Mouse (Mus musculus): Measurements from ENCODE around the gene March7. TPM values are rescaled to one million over a fixed set of nuclear protein-coding genes. Genes with fewer than 3 reads are reported as not detected.

Gene March7
- polyA plus RNA-seq (2016; fragmentation: Nextera tagmentation; extraction: Ambion mirVana), result 99.0 and 99.9 TPM in 2 replicates

DNA sequence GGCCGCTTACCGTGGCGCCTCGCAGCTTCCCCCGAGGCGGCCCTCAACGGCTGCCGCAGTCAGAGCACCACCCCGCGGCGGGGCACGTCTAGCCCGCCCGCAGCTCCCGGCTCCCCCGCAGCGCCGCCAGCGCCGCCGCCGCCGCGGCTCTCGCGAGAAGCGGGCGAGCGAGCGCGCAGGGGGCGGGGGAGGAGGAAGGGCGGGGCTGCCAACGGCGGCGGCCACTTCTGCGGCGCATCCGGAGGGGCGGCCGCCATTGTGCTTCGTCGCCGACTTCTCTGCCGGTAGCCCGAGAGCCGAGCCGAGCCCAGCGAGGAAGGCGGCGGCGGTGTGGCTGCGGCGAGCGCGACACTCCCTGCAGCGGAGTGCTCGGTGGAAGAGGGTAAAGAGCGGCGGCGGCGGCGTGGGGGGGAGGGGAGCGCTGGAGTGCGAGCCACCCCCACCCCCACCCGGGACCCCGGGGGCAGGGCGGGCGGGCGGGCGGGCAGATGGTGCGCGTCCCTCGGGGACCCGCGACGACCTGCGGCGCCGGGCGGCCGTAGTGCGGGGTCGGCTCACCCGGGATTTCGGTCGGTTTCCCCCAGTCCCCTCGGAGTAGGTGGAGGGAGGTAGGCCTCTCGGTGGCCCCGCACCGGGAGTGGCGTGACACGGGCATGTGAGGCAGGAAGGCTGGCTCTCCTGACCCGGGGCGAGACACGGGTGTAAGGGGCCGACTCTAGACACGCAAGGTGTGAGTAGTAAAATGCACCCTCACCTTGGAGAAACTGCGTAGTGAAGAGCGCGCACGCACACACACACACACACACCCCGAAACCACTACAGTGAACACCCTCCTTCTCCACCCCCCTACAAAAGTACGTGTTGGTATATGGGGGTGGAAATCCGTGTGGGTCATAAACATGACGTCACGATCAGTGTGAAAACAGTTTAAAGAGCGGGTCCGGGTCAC, at the start of gene March7, which contains the start of gene Baz2b:
Gene March7 (plus strand): TSS at position 185 of the 949 bp plus-strand sequence.
Gene Baz2b (minus strand): TSS at position 137 of the 949 bp plus-strand sequence.
- H3K4me2 ChIP-seq, result peak within 1 kb of the TSS; percentile 76
- H3K27ac ChIP-seq, result peak within 1 kb of the TSS; percentile 93
- H3K4me3 ChIP-seq (replicated peaks), result peak within 1 kb of the TSS; percentile 95
- peak; percentile 94 for ATAC-seq (ENCODE audit: low FRiP score)
- peaks cover 31% of the 10 kb centered on the region for H3K4me1 ChIP-seq
- H3K9ac ChIP-seq, result peak within 1 kb of the TSS; percentile 94
- H3K36me3 ChIP-seq (replicated peaks), result 0 out of 2 replicates have a peak, but pooled peaks cover 14% of the 10 kb centered on the region
- no peaks in the 10 kb centered on the region for H3K9me3 ChIP-seq
- H3K27me3 ChIP-seq, result peaks cover 4% of the 10 kb centered on the region; the same call in 1 of the 2 replicates
- WGBS, result under 1% methylated on average over 44 of the region's 109 CpGs

DNA sequence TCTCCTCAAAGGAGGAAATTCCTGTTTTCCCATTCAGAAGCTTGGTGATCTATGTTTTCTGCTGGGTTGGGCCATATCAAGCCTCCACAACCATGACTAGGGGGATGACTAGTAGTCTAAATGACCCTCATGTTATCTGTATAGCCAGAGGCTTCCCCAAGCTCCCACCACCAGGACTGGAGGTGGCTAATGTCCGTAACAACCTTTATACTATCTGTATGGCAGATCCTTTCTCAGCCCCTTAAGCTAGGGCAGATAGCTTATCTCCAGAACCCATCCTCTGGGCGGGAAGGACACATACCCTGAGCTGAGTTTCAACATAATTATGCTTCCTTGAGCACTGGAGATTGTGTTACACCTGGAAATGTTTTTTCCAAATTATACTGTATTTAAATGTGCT, 45.9 kb upstream of the March7 start:
- no peak overlapping the region for H3K27ac ChIP-seq
- no peak for ATAC-seq (ENCODE audit: low FRiP score)
- H3K4me2 ChIP-seq, result no peak overlapping the region
- no peaks in the 10 kb centered on the region for H3K27me3 ChIP-seq
- no peak overlapping the region for H3K4me3 ChIP-seq (replicated peaks)
- no peak overlapping the region for H3K9ac ChIP-seq
- H3K9me3 ChIP-seq, result no peaks in the 10 kb centered on the region
- no peaks in the 10 kb centered on the region for H3K4me1 ChIP-seq
- H3K36me3 ChIP-seq (replicated peaks), result no peaks in the 10 kb centered on the region
- WGBS, result 80% methylated on average over 2 of the region's 2 CpGs

DNA sequence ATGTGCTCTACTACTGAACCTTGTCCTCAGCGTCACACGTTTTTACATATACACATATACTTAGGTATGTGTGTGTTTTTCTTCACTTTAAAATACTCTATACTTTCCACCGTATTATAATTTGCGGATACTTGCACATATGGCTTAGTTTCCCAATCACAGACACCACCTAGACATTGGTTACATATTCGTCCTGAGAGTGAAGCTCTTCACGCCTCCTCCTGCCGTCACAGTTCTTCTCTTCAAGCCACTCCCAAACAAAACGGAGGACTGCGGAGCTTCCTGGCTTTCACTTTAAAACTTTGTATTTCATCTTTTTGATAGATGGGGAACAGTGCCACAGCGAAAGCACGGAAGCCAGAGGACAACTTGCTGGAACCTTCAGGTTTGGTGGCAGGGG, 44.0 kb upstream of the March7 start:
- no peaks in the 10 kb centered on the region for H3K27me3 ChIP-seq
- ATAC-seq (ENCODE audit: low FRiP score), result no peak
- H3K4me1 ChIP-seq, result no peaks in the 10 kb centered on the region
- no peaks in the 10 kb centered on the region for H3K36me3 ChIP-seq (replicated peaks)
- no peak overlapping the region for H3K9ac ChIP-seq
- no peak overlapping the region for H3K4me2 ChIP-seq
- no peaks in the 10 kb centered on the region for H3K9me3 ChIP-seq
- no peak overlapping the region for H3K27ac ChIP-seq
- WGBS, result 95% methylated on average over 11 of the region's 11 CpGs
- H3K4me3 ChIP-seq (replicated peaks), result no peak overlapping the region

DNA sequence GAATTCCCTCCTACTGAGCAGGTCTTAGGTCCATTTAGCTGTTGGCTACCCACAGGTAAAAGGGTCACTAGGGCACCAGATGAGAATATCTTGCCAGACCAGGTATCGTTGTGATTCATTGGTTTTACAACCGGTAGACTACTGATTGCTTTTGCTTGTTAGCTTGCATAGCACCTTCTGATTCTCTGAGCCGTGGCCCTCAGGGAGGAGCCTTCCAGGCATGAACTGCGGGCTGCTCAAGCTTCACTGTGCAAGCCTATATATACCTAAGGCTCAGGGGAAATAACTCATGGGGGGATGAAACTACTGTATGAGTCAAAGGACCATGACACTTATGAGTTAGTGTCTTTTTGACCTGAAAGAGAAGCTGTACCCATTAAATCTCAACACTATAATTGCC, 42.8 kb upstream of the March7 start:
- Histone ChIP-seq H3K4me3 (replicated peaks) (no peak overlapping the region), H3K4me2 (no peak overlapping the region), H3K9ac (no peak overlapping the region), H3K4me1 (0 out of 2 replicates have a peak, but pooled peaks cover 4% of the 10 kb centered on the region), H3K36me3 (replicated peaks) (no peaks in the 10 kb centered on the region), H3K27me3 (no peaks in the 10 kb centered on the region), H3K27ac (no peak overlapping the region), H3K9me3 (no peaks in the 10 kb centered on the region)
- WGBS, result 96% methylated on average over 4 of the region's 4 CpGs
- ATAC-seq (ENCODE audit: low FRiP score), result no peak

DNA sequence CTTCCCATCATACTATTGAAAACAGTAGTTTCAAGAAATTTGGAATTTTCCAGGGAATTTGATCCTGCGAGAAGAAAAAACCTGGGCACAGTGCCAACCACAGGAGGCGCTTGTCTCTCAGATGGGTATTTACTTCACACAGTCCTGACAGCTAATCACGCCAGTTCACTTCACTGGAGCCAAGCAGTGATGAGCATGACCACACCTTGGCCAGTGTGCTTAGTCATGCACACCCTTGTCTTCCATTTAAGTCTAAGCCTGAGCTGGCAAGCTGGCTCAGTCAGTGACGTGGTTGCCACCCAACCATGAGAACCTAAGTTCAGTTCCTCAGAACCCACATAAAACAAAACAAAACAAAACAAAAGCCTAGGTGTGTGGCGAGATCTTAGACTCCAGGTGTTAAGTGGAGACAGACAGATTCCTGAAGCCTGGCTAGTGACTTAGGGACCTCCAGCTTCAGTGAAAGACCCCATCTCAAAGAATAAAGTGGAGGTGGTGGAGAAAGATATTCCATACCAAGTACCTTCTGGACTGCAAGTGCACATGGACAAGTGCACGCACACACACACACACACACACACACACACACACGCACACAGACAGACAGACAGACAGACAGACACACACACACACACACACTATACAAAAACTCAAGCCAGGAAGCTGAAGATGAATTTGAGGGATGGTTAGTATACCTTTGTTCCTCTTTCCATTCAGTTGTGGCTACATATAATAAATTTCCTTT, 37.7 kb upstream of the March7 start:
- WGBS, result 80% methylated on average over 7 of the region's 7 CpGs
- ATAC-seq (ENCODE audit: low FRiP score), result no peak
- no peaks in the 10 kb centered on the region for H3K27me3 ChIP-seq
- H3K27ac ChIP-seq, result no peak overlapping the region
- H3K9ac ChIP-seq, result no peak overlapping the region
- no peaks in the 10 kb centered on the region for H3K36me3 ChIP-seq (replicated peaks)
- no peaks in the 10 kb centered on the region for H3K9me3 ChIP-seq
- no peak overlapping the region for H3K4me3 ChIP-seq (replicated peaks)
- 0 out of 2 replicates have a peak, but pooled peaks cover 4% of the 10 kb centered on the region for H3K4me1 ChIP-seq
- H3K4me2 ChIP-seq, result no peak overlapping the region

DNA sequence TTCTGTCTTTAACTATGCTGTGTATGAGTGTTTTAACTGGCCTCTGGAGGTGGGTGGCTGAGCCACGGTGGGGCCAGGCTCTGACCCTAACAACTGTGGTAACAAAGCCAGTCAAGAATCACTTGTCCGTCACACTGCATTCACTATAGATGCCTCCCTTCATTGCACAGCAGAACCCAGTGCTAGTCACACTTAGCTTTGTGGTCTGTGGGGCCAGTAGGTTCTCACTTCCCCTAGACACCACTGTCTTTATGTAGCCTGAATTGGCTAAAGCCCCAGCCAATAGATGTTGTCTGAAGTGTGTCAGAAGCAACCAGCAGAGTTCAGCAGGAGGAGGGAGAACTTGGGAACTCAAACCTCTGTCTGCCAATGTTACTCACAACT, 37.2 kb upstream of the March7 start:
- H3K4me1 ChIP-seq, result 0 out of 2 replicates have a peak, but pooled peaks cover 4% of the 10 kb centered on the region
- H3K9me3 ChIP-seq, result no peaks in the 10 kb centered on the region
- no peak overlapping the region for H3K4me2 ChIP-seq
- no peaks in the 10 kb centered on the region for H3K36me3 ChIP-seq (replicated peaks)
- WGBS, result 46% methylated on average over 2 of the region's 2 CpGs
- no peak for ATAC-seq (ENCODE audit: low FRiP score)
- H3K27me3 ChIP-seq, result no peaks in the 10 kb centered on the region
- no peak overlapping the region for H3K27ac ChIP-seq
- H3K4me3 ChIP-seq (replicated peaks), result no peak overlapping the region
- no peak overlapping the region for H3K9ac ChIP-seq

DNA sequence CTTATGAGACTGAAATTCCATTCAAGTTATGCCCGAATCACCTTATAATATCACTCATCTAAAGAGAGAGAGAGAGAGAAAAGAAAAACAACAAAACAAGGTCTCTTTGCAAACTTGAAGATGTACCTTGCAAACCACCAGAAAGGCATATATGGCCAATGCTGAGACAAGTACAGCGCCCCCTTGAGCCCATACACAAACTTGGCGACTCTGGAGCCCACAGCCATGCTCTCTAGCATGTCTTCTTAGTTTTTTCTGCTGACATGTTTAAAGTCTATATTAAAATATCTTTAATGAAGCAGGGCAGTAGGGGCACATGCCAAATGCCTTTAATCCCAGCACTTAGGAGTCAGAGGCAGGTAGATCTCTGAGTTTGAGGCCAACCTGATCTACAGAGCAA, 36.5 kb upstream of the March7 start:
- no peaks in the 10 kb centered on the region for H3K9me3 ChIP-seq
- H3K9ac ChIP-seq, result no peak overlapping the region
- H3K36me3 ChIP-seq (replicated peaks), result no peaks in the 10 kb centered on the region
- no peaks in the 10 kb centered on the region for H3K27me3 ChIP-seq
- H3K4me1 ChIP-seq, result 0 out of 2 replicates have a peak, but pooled peaks cover 4% of the 10 kb centered on the region
- WGBS, result 66% methylated on average over 3 of the region's 3 CpGs
- H3K4me2 ChIP-seq, result no peak overlapping the region
- no peak for ATAC-seq (ENCODE audit: low FRiP score)
- H3K4me3 ChIP-seq (replicated peaks), result no peak overlapping the region
- H3K27ac ChIP-seq, result no peak overlapping the region

DNA sequence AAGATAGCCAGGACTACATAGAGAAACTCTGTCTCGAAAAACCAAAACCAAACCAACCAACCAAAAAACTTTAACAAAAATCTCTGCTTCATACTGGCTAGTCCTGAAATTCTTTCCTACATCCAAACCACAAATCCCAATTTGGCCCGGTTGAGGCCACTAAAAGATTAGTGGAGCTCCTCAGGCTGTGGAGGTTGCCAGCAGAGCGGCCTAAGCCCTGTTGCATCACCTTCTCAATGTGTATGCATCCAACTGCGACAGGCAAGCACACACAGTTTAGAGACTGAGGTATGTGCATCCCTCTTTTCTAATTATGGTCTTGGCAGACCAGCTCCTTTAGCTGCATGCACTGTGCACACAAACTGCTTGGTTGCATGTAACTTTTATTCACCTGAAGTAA, 36.1 kb upstream of the March7 start:
- Histone ChIP-seq H3K9me3 (no peaks in the 10 kb centered on the region), H3K27ac (no peak overlapping the region), H3K27me3 (no peaks in the 10 kb centered on the region), H3K4me3 (replicated peaks) (no peak overlapping the region), H3K4me1 (0 out of 2 replicates have a peak, but pooled peaks cover 4% of the 10 kb centered on the region), H3K4me2 (no peak overlapping the region), H3K9ac (no peak overlapping the region), H3K36me3 (replicated peaks) (no peaks in the 10 kb centered on the region)
- no peak for ATAC-seq (ENCODE audit: low FRiP score)
- WGBS, result 88% methylated on average over 4 of the region's 4 CpGs

DNA sequence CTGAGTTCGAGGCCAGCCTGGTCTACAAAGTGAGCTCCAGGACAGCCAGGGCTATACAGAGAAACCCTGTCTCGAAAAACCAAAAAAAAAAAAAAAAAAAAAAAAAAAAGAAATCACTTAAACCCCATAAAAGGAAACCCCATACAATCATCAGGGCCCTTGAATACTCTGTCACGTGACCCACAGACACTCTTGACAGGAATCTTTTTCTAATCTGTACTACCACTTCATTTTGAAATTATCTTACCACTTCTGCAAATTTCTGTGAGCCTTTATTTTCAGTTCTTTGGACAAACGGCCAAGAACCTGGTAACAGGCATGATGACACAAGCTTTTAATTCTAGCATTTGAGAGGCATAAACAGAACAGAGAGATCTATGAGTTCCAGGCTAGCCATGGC, 34.6 kb upstream of the March7 start:
- 96% methylated on average over 3 of the region's 4 CpGs for WGBS
- H3K27ac ChIP-seq, result no peak overlapping the region
- no peak for ATAC-seq (ENCODE audit: low FRiP score)

DNA sequence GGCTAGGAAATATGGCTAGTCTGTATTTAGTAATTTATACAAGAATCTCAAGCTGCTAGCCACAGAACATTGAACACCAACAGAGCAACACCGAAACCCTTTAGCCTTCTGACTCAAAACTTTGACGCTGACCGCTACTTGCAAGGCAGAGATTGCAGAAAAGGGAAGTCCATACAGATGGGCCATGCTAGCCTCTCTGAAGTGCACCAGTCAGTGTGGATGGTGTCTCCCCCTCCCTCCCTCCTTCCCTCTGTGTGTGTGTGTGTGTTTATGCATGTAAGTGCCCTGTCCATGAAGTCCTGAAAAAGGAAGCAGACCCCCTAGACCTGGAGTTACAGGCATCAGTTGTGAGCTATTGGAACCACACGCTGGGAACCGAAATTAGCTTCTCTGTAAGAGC, 33.6 kb upstream of the March7 start:
- H3K27me3 ChIP-seq, result no peaks in the 10 kb centered on the region
- H3K4me1 ChIP-seq, result 0 out of 2 replicates have a peak, but pooled peaks cover 4% of the 10 kb centered on the region
- no peaks in the 10 kb centered on the region for H3K36me3 ChIP-seq (replicated peaks)
- 88% methylated on average over 5 of the region's 5 CpGs for WGBS
- H3K4me3 ChIP-seq (replicated peaks), result no peak overlapping the region
- no peak overlapping the region for H3K27ac ChIP-seq
- H3K9me3 ChIP-seq, result no peaks in the 10 kb centered on the region
- H3K4me2 ChIP-seq, result no peak overlapping the region
- ATAC-seq (ENCODE audit: low FRiP score), result no peak
- H3K9ac ChIP-seq, result no peak overlapping the region

More for the DNA sequence above, 34.6 kb upstream of the March7 start:
- no peak overlapping the region for H3K4me2 ChIP-seq
- H3K9ac ChIP-seq, result no peak overlapping the region
- no peaks in the 10 kb centered on the region for H3K36me3 ChIP-seq (replicated peaks)
- no peak overlapping the region for H3K4me3 ChIP-seq (replicated peaks)
- H3K27me3 ChIP-seq, result no peaks in the 10 kb centered on the region
- H3K4me1 ChIP-seq, result 0 out of 2 replicates have a peak, but pooled peaks cover 4% of the 10 kb centered on the region
- H3K9me3 ChIP-seq, result no peaks in the 10 kb centered on the region

DNA sequence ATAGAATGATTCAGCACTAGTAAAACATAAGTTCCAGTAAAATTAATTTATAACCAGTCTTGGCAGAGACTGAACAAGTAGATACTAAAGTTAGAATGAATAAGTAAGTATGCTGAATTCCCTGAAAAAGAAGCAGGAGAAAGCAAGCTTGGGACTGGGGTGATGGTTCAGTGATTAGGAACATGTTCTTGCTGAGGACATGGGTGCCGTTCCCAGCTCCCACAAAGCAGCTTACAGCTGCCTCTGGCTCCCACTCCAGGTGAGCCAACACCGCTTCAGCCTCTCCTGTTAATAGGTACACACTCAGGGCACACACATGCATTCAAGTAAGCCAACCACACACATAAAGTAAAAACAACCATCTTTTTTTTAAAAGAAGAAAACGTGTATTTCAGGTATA, 32.2 kb upstream of the March7 start:
- ATAC-seq (ENCODE audit: low FRiP score), result no peak
- no peaks in the 10 kb centered on the region for H3K4me1 ChIP-seq
- WGBS, result 80% methylated on average over 3 of the region's 3 CpGs
- no peak overlapping the region for H3K4me2 ChIP-seq
- H3K36me3 ChIP-seq (replicated peaks), result no peaks in the 10 kb centered on the region
- H3K9ac ChIP-seq, result no peak overlapping the region
- H3K27ac ChIP-seq, result no peak overlapping the region
- H3K27me3 ChIP-seq, result no peaks in the 10 kb centered on the region
- no peak overlapping the region for H3K4me3 ChIP-seq (replicated peaks)
- H3K9me3 ChIP-seq, result no peaks in the 10 kb centered on the region

DNA sequence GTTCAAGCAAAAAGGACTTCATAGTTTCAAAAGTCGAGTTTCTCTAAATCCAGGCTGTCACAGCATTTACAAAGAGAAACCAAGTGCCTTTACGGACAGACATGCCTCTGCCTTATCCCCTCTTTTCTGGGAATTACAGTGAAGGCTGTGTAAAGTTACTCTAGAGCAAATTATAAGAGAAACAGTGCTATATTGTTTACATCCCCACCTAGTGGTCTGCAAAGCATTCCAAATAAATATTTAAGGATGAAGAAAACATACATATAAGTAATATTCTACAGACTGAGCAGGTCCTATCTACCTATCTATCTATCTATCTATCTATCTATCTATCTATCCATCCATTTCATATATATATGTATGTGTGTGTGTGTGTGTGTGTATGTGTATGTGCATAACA, 28.0 kb upstream of the March7 start:
- Histone ChIP-seq H3K36me3 (replicated peaks) (no peaks in the 10 kb centered on the region), H3K9me3 (no peaks in the 10 kb centered on the region), H3K4me3 (replicated peaks) (no peak overlapping the region), H3K27ac (no peak overlapping the region), H3K27me3 (no peaks in the 10 kb centered on the region), H3K4me1 (no peaks in the 10 kb centered on the region), H3K4me2 (no peak overlapping the region), H3K9ac (no peak overlapping the region)
- no peak for ATAC-seq (ENCODE audit: low FRiP score)
- 64% methylated on average over 2 of the region's 2 CpGs for WGBS

Measured in forebrain, embryonic 12.5 days (tissue).